Mouse (Mus musculus) thymus, adult 2 months (tissue): ENCODE measurements around the gene Drd3. TPM values are rescaled to one million over a fixed set of nuclear protein-coding genes. Genes with fewer than 3 reads are reported as not detected.

Experiments used
- DNase-seq: peaks from one replicate; pipeline ENCODE4 v3.0.0; 2021
- H3K27ac ChIP-seq: fragments of 200-500 bp; 2 replicates; pipeline ENCODE4 v1.5.1; 2012; ENCODE audit warnings: low read length, control low read depth; ENCODE audit not compliant: control insufficient read depth, insufficient read depth
- H3K27me3 ChIP-seq: fragments of 200-500 bp; 2 replicates; pipeline ENCODE4 v1.6.1; 2012; ENCODE audit warnings: mild to moderate bottlenecking, low read length, moderate library complexity, mixed read lengths; ENCODE audit not compliant: control insufficient read depth, insufficient read depth
- H3K36me3 ChIP-seq: fragments of 200-500 bp; 2 replicates; pipeline ENCODE4 v1.6.1; 2012; ENCODE audit warnings: mild to moderate bottlenecking, low read length, moderate library complexity; ENCODE audit not compliant: control insufficient read depth, insufficient read depth
- H3K4me1 ChIP-seq: fragments of 200-500 bp; replicated peaks from 2 replicates; pipeline ENCODE4 v1.6.1; 2012; ENCODE audit warnings: low read length; ENCODE audit not compliant: control insufficient read depth, insufficient read depth
- H3K4me3 ChIP-seq: fragments of 200-500 bp; 2 replicates; pipeline ENCODE4 v1.5.1; 2012; ENCODE audit warnings: mild to moderate bottlenecking, low read length, control low read depth, moderate library complexity; ENCODE audit not compliant: control insufficient read depth, insufficient read depth
- CTCF ChIP-seq: fragments of 200-500 bp; IDR thresholded peaks from 2 replicates; pipeline ENCODE4 v1.5.1; 2012; ENCODE audit warnings: mild to moderate bottlenecking, control low read depth, low read length, moderate library complexity, borderline replicate concordance; ENCODE audit not compliant: control insufficient read depth, poor library complexity, insufficient read depth; ENCODE audit errors: extremely low read depth
- POLR2A ChIP-seq: fragments of 200-500 bp; IDR thresholded peaks from 2 replicates; pipeline ENCODE4 v1.6.1; 2012; ENCODE audit warnings: mild to moderate bottlenecking, low read length, control low read depth, moderate library complexity; ENCODE audit not compliant: control insufficient read depth, poor library complexity, insufficient read depth; ENCODE audit errors: extremely low read depth
- WGBS: fragments of 180-500 bp; shearing (Covaris S2); methylation state at CpG from one replicate; pipeline ENCODE4 v1.1.7; 2018; 5-methylcytosine and 5-hydroxymethylcytosine counted together
- polyA plus RNA-seq: library from polyadenylated mRNA; depleted of rRNA; stranded (reverse); fragments of >200 nt; gene quantifications from 2 replicates; pipeline ENCODE4 v1.2.3, GENCODE M21; 2012

Gene Drd3
- polyA plus RNA-seq, 1 experiment, result not detected

- no peak for DNase-seq
Observed at GRCm38 (mm10) chr16:43748424-43748823, 5.4 kb upstream of the Drd3 start.

GRCm38 (mm10) chr16:43752900-43753299, 926 bp upstream of the Drd3 start:
- H3K27ac ChIP-seq, result no peak overlapping the region
- no peaks in the 10 kb centered on the region for H3K36me3 ChIP-seq
- no peaks in the 10 kb centered on the region for H3K4me1 ChIP-seq
- TF ChIP-seq POLR2A (no peak), CTCF (no peak)
- DNase-seq, result no peak
- 84% methylated on average over 8 of the region's 8 CpGs for WGBS
- H3K27me3 ChIP-seq, result no peaks in the 10 kb centered on the region
- H3K4me3 ChIP-seq, result no peak overlapping the region

More at GRCm38 (mm10) chr16:43748424-43748823, 5.4 kb upstream of the Drd3 start:
- Histone ChIP-seq H3K36me3 (no peaks in the 10 kb centered on the region), H3K27ac (no peak overlapping the region), H3K27me3 (no peaks in the 10 kb centered on the region), H3K4me1 (no peaks in the 10 kb centered on the region), H3K4me3 (no peak overlapping the region)
- 85% methylated on average over 2 of the region's 2 CpGs for WGBS
- TF ChIP-seq POLR2A (no peak), CTCF (no peak)

GRCm38 (mm10) chr16:43772358-43772757, 18.5 kb downstream of the Drd3 start:
- no peak for TF ChIP-seq POLR2A
- TF ChIP-seq CTCF, result no peak
- Histone ChIP-seq H3K36me3 (no peaks in the 10 kb centered on the region), H3K27me3 (no peaks in the 10 kb centered on the region), H3K27ac (no peak overlapping the region), H3K4me3 (no peak overlapping the region), H3K4me1 (no peaks in the 10 kb centered on the region)
- no peak for DNase-seq
- WGBS, result 96% methylated on average over 3 of the region's 3 CpGs

- Histone ChIP-seq H3K4me3 (no peak overlapping the region), H3K27ac (no peak overlapping the region), H3K4me1 (no peaks in the 10 kb centered on the region), H3K27me3 (no peaks in the 10 kb centered on the region), H3K36me3 (no peaks in the 10 kb centered on the region)
- TF ChIP-seq POLR2A (no peak), CTCF (no peak)
- no peak for DNase-seq
- 100% methylated on average over 1 of the region's 1 CpGs for WGBS
Observed at GRCm38 (mm10) chr16:43772766-43773165, 18.9 kb downstream of the Drd3 start.

- DNase-seq, result no peak
- Histone ChIP-seq H3K27me3 (no peaks in the 10 kb centered on the region), H3K4me1 (no peaks in the 10 kb centered on the region), H3K36me3 (no peaks in the 10 kb centered on the region), H3K4me3 (no peak overlapping the region), H3K27ac (no peak overlapping the region)
- TF ChIP-seq POLR2A (no peak), CTCF (no peak)
- 96% methylated on average over 4 of the region's 4 CpGs for WGBS
Observed at GRCm38 (mm10) chr16:43773506-43773905, 19.7 kb downstream of the Drd3 start.

GRCm38 (mm10) chr16:43776886-43777285, 23.1 kb downstream of the Drd3 start:
- 87% methylated on average over 3 of the region's 3 CpGs for WGBS
- no peaks in the 10 kb centered on the region for H3K27me3 ChIP-seq
- no peak overlapping the region for H3K4me3 ChIP-seq
- TF ChIP-seq POLR2A (no peak), CTCF (no peak)
- no peaks in the 10 kb centered on the region for H3K36me3 ChIP-seq
- no peak overlapping the region for H3K27ac ChIP-seq
- no peak for DNase-seq
- no peaks in the 10 kb centered on the region for H3K4me1 ChIP-seq

GRCm38 (mm10) chr16:43799541-43799940, 45.7 kb downstream of the Drd3 start:
- no peak for TF ChIP-seq CTCF
- no peak for TF ChIP-seq POLR2A
- 92% methylated on average over 4 of the region's 4 CpGs for WGBS
- no peak overlapping the region for H3K27ac ChIP-seq

More at GRCm38 (mm10) chr16:43799541-43799940, 45.7 kb downstream of the Drd3 start:
- no peak for DNase-seq
- no peaks in the 10 kb centered on the region for H3K36me3 ChIP-seq
- no peak overlapping the region for H3K4me3 ChIP-seq
- peaks cover 4% of the 10 kb centered on the region for H3K4me1 ChIP-seq
- no peaks in the 10 kb centered on the region for H3K27me3 ChIP-seq
